Mouse (Mus musculus): Measurements from ENCODE around the gene Tmem170. TPM values are rescaled to one million over a fixed set of nuclear protein-coding genes. Genes with fewer than 3 reads are reported as not detected.
A peak's percentile ranks its signal among the peaks of the same experiment; 100 is the strongest.

The Tmem170 gene
- total RNA-seq, 2 experiments from 2014 or later: 2.1 to 2.7 TPM

DNA sequence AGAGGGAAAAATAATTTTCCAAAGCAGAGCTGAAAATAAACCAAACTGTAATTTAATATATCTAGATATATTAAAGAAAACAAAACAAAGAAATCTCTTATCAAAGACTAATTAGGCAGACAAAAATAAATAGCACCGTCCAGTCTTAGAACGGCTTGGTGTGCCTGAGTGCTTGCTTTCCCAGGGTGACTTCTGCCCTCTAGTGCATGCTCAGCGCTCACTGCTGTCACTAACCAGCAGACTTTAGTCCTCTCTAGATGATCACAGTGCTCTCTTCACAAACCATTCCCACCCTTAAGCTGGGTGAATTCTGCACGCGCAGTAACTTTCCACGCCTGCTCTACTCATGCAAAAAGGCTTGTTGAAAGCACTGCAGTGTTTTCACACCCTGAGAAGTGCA lies 51.3 kb downstream of the Tmem170 start:
- peak; percentile 56 for DNase-seq
- TF ChIP-seq CTCF (IDR thresholded peaks at IDR 0.05): peak; percentile 81
- no peak overlapping the region for H3K4me3 ChIP-seq
- H3K27ac ChIP-seq: no peak overlapping the region
- intact Hi-C loops (cut with DNase I): loop anchor here (1.0 kb wide), 1 partner anchor 113 kb away; no protein-coding TSS in a partner anchor

DNA sequence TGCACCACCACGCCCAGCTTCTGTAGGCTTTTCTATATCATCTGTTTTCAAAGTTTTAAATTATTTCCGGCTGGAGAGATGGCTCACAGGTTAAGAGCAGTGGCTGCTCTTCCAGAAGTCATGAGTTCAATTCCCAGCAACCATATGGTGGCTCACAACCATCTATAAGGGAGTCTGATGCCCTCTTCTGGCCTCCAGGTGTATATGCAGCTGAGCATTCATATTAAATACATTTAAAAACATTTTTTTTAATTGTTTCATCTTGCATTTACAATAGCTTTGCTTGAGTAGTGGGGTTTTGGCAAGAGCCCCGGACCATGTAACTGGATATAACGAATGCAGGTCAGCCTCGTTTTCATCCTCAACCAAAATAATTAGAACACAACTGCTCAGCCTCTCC lies 52.2 kb downstream of the Tmem170 start:
- H3K27ac ChIP-seq: no peak overlapping the region
- TF ChIP-seq CTCF (IDR thresholded peaks at IDR 0.05): peak; percentile 60
- no peak for DNase-seq
- intact Hi-C loops (cut with DNase I): no loop called here
- no peak overlapping the region for H3K4me3 ChIP-seq

DNA sequence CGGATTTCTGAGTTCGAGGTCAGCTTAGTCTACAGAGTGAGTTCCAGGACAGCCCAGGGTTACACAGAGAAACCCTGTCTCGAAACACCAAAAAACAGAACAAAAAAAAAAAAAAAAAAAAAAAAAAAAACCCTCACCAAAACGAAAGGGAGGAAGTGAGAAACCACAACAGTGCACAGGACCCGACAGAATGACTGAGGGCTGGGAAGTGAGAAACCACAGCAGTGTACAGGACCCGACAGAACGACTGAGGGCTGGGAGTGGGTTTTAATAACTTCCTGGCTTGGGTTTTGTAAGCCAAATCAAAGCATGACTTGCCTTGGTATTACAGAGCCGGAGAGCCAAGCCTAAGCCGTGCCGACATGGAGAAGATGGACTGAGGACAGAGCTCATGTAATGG lies 55.4 kb downstream of the Tmem170 start:
- DNase-seq: no peak
- Histone ChIP-seq H3K4me3 (no peak overlapping the region), H3K27ac (peak overlapping the region; percentile 67)
- intact Hi-C loops (cut with DNase I): no loop called here
- no peak for TF ChIP-seq CTCF (IDR thresholded peaks at IDR 0.05)

DNA sequence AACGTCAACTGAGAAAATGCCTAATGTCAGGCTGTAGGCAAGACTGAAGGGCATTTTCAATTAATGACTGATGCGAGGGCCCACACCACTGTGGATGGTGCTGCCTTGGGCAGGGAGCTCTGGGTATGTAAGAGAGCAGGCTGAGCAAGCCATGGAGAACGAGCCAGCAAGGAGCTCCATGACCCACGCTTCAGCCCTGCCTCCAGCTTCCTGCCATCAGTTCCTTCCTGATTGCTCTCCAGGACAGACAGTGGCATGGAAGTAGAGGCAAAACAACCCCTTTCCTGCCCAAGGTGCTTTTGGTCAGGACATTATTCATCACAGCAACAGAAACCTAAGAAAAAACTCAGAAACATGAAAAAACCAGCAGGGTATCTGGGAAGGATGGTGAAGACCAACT lies 55.9 kb downstream of the Tmem170 start:
- intact Hi-C loops (cut with DNase I): no loop called here
- DNase-seq: no peak
- Histone ChIP-seq H3K4me3 (no peak overlapping the region), H3K27ac (peak overlapping the region; percentile 67)
- TF ChIP-seq CTCF (IDR thresholded peaks at IDR 0.05): no peak

DNA sequence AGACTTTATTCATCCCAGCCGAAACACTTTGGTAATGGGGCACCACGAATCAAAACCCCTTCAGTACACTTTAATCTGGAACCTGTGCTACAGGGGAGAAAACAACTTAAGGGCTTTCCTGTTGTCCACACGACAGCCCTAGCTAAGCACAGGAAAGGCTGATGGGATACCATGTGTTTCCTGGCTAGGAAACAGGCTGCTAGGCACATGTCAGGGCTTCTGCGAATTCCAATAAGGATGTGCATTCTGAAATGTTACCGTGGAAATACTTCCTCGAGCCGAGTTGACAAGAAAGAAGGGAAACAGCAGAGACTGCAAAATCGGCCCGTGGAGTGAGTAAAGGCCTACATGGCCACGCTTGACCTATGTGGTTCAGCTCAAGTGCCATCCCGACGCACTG lies 56.5 kb downstream of the Tmem170 start:
- DNase-seq: no peak
- no peak for TF ChIP-seq CTCF (IDR thresholded peaks at IDR 0.05)
- intact Hi-C loops (cut with DNase I): no loop called here
- Histone ChIP-seq H3K4me3 (no peak overlapping the region), H3K27ac (peak overlapping the region; percentile 67)

DNA sequence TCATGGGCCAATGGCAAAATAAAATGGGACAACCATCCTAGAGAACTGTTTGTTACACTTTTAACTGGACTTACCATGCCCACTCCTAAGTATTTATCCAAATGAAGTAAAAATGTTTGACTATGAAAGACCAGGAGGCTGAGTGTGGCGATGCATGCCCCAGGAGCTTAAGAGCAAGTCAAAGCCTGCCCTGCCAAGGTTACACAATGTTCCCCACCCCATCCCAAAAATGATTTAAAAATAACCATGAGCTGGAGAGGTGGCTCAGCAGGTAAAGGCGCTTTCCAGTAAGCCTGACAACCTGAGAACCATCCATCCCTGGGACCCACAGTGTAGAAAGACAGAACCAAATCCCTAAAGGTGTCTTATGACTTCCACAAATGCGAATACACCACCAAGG lies 58.0 kb downstream of the Tmem170 start:
- Histone ChIP-seq H3K4me3 (no peak overlapping the region), H3K27ac (peak overlapping the region; percentile 50)
- DNase-seq: no peak
- TF ChIP-seq CTCF (IDR thresholded peaks at IDR 0.05): no peak
- intact Hi-C loops (cut with DNase I): no loop called here

DNA sequence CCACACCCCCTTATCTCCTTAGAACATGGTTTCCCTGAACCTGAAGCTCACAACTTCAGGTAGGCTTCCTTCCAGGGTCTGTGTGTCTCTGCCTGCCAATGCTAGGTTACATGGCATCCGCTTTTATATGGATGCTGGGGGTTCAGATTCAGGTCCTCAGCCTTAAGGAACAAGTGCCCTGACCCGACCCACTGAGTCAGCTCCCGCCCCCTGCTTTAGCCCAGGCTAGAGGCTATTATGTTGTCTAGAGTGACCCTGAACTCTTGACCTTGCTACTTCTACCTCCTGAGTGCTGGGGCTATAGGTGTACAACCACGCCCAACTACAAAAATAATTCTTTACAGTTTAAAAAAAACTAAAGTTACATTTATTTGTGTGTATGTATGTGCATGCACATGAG lies 61.5 kb downstream of the Tmem170 start:
- Histone ChIP-seq H3K27ac (no peak overlapping the region), H3K4me3 (no peak overlapping the region)
- TF ChIP-seq CTCF (IDR thresholded peaks at IDR 0.05): no peak
- intact Hi-C loops (cut with DNase I): no loop called here
- no peak for DNase-seq

DNA sequence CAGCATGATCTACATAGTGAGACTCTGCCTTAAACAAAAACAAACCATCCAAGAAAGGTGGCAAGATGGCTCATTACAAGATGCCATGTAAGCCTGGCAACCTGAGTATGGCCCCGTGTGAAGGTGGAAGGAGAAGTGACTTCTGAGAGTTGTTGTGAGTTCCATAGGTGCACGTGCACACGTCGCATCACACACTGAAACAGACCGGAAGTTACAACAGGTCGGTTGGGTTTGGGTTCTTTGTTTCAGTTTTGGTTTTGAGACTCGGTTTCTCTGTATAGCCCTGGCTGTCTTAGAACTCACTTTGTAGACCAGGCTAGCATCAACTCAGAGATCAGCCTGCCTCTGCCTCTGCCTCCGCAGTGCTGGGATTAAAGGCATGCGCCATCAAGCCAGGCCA lies 62.7 kb downstream of the Tmem170 start:
- DNase-seq: no peak
- intact Hi-C loops (cut with DNase I): no loop called here
- no peak for TF ChIP-seq CTCF (IDR thresholded peaks at IDR 0.05)

More for the DNA sequence above, 62.7 kb downstream of the Tmem170 start:
- no peak overlapping the region for H3K4me3 ChIP-seq
- no peak overlapping the region for H3K27ac ChIP-seq

Other genes with a start within 250 kb of the Tmem170 start
- gene Ldhd, start 246.4 kb downstream of the Tmem170 start, total RNA-seq (2021): 10 to 100 TPM; 29.2 to 35.8 TPM
- gene Zfp1, start 233.3 kb downstream of the Tmem170 start, total RNA-seq (2021): 1 to 10 TPM; 7.9 to 9.4 TPM
- not detected for gene Ctrb1, start 185.7 kb downstream of the Tmem170 start, total RNA-seq (2021)
- gene Bcar1, start 132.9 kb downstream of the Tmem170 start, total RNA-seq (2021): 10 to 100 TPM; 10.8 to 12.6 TPM
- gene Cfdp1, start 22.5 kb downstream of the Tmem170 start, total RNA-seq (2021): 10 to 100 TPM; 17.1 to 21.3 TPM
- under 1 TPM in 1 of 2 experiments, not detected in 1; 0.14 TPM for gene Chst5, start 33.7 kb upstream of the Tmem170 start, total RNA-seq (2021)
- gene Tmem231, start 57.1 kb upstream of the Tmem170 start, total RNA-seq (2021): under 1 TPM; 0.73 to 0.94 TPM
- gene Gabarapl2, start 64.0 kb upstream of the Tmem170 start, total RNA-seq (2021): 100 to 1,000 TPM in 1 of 2 experiments, 10 to 100 TPM in 1; 99.6 to 105 TPM
- gene Adat1, start 115.6 kb upstream of the Tmem170 start, total RNA-seq (2021): 1 to 10 TPM; 2.4 to 2.7 TPM
- 100 to 1,000 TPM; 124 to 125 TPM for gene Kars, start 134.6 kb upstream of the Tmem170 start, total RNA-seq (2021)
- 10 to 100 TPM; 10.1 to 11.0 TPM for gene Terf2ip, start 134.6 kb upstream of the Tmem170 start, total RNA-seq (2021)
- not detected for gene Gm6793, start 138.3 kb upstream of the Tmem170 start, total RNA-seq (2021)